Mouse (Mus musculus) forebrain, embryonic 10.5 days (tissue): Measurements from ENCODE around the gene Tpm1. TPM values are rescaled to one million over a fixed set of nuclear protein-coding genes. Genes with fewer than 3 reads are reported as not detected.

Source experiments
- DNase-seq: peaks from one replicate; pipeline ENCODE4 v3.0.0-alpha.2; 2017; ENCODE audit warnings: low spot score; ENCODE audit errors: extremely low spot score
- H3K27ac ChIP-seq: fragments of 300-500 bp; sonication (generic); 2 replicates; pipeline ENCODE4 v1.5.1; 2016; ENCODE audit warnings: mild to moderate bottlenecking
- H3K27me3 ChIP-seq: fragments of 300-500 bp; sonication (generic); 2 replicates; pipeline ENCODE4 v1.6.1; 2016; ENCODE audit warnings: mild to moderate bottlenecking; ENCODE audit not compliant: poor library complexity, severe bottlenecking
- H3K36me3 ChIP-seq: fragments of 300-500 bp; sonication (generic); replicated peaks from 2 replicates; pipeline ENCODE4 v1.6.1; 2016; ENCODE audit warnings: mild to moderate bottlenecking, moderate library complexity
- H3K4me1 ChIP-seq: fragments of 300-500 bp; sonication (generic); 2 replicates; pipeline ENCODE4 v1.6.1; 2016
- H3K4me3 ChIP-seq: fragments of 300-500 bp; sonication (generic); 2 replicates; pipeline ENCODE4 v1.5.1; 2016; ENCODE audit warnings: mild to moderate bottlenecking, moderate library complexity
- H3K9me3 ChIP-seq: fragments of 300-500 bp; sonication (generic); 2 replicates; pipeline ENCODE4 v1.6.1; 2016; ENCODE audit warnings: mild to moderate bottlenecking, moderate library complexity
- WGBS: fragments of 180-500 bp; shearing (Covaris S2); methylation state at CpG from one replicate; pipeline ENCODE4 v1.1.7; 2016; 5-methylcytosine and 5-hydroxymethylcytosine counted together
- polyA plus RNA-seq: library from polyadenylated mRNA; unstranded; fragments of >200 nt; fragmentation: Nextera tagmentation; extraction: Ambion mirVana; gene quantifications from 2 replicates; pipeline ENCODE4 v1.2.1, GENCODE M21; 2016

Gene Tpm1
- polyA plus RNA-seq, 1 experiment from 2014 or later, result 334 TPM

GRCm38 (mm10) chr9:67043231-67044199, 5.7 kb downstream of the Tpm1 start:
- no peaks in the 10 kb centered on the region for H3K9me3 ChIP-seq
- peaks cover 96% of the 10 kb centered on the region for H3K4me1 ChIP-seq
- under 1% methylated on average over 73 of the region's 73 CpGs for WGBS
- H3K27ac ChIP-seq, result peak overlapping the region; percentile 96
- peaks cover 11% of the 10 kb centered on the region for H3K36me3 ChIP-seq
- peaks cover 20% of the 10 kb centered on the region for H3K27me3 ChIP-seq
- H3K4me3 ChIP-seq, result peak overlapping the region; percentile 77
- peak; percentile 99 for DNase-seq

- DNase-seq, result no peak
- Histone ChIP-seq H3K27ac (peak overlapping the region; percentile 96), H3K36me3 (peaks cover 17% of the 10 kb centered on the region), H3K9me3 (no peaks in the 10 kb centered on the region), H3K4me1 (peaks cover 89% of the 10 kb centered on the region), H3K4me3 (peak overlapping the region; percentile 77), H3K27me3 (peaks cover 13% of the 10 kb centered on the region)
- WGBS, result 25% methylated on average over 6 of the region's 6 CpGs
Measured at GRCm38 (mm10) chr9:67042813-67043207, 6.4 kb downstream of the Tpm1 start.

- 63% methylated on average over 14 of the region's 14 CpGs for WGBS
- Histone ChIP-seq H3K4me3 (peak overlapping the region; percentile 77), H3K27ac (peak overlapping the region; percentile 96), H3K9me3 (no peaks in the 10 kb centered on the region), H3K36me3 (peaks cover 24% of the 10 kb centered on the region), H3K27me3 (peaks cover 6% of the 10 kb centered on the region), H3K4me1 (peaks cover 83% of the 10 kb centered on the region)
- DNase-seq, result no peak
Measured at GRCm38 (mm10) chr9:67041840-67042812, 7.1 kb downstream of the Tpm1 start.

GRCm38 (mm10) chr9:67040963-67041839, 8.0 kb downstream of the Tpm1 start:
- peak overlapping the region; percentile 77; the same call in 1 of the 2 replicates for H3K4me3 ChIP-seq
- no peak for DNase-seq
- no peaks in the 10 kb centered on the region for H3K9me3 ChIP-seq
- no peaks in the 10 kb centered on the region for H3K27me3 ChIP-seq
- H3K27ac ChIP-seq, result peak overlapping the region; percentile 96
- H3K4me1 ChIP-seq, result peaks cover 73% of the 10 kb centered on the region
- peaks cover 32% of the 10 kb centered on the region for H3K36me3 ChIP-seq
- 62% methylated on average over 4 of the region's 4 CpGs for WGBS

GRCm38 (mm10) chr9:67039867-67040266, 9.3 kb downstream of the Tpm1 start:
- Histone ChIP-seq H3K4me1 (peaks cover 60% of the 10 kb centered on the region), H3K27ac (peak overlapping the region; percentile 27), H3K27me3 (no peaks in the 10 kb centered on the region), H3K36me3 (peaks cover 45% of the 10 kb centered on the region), H3K4me3 (no peak overlapping the region), H3K9me3 (peaks cover 12% of the 10 kb centered on the region)
- WGBS, result 54% methylated on average over 10 of the region's 10 CpGs
- no peak for DNase-seq

- WGBS, result 91% methylated on average over 7 of the region's 7 CpGs
- DNase-seq, result no peak
- Histone ChIP-seq H3K9me3 (peaks cover 16% of the 10 kb centered on the region), H3K27me3 (no peaks in the 10 kb centered on the region), H3K27ac (no peak overlapping the region), H3K4me3 (no peak overlapping the region), H3K36me3 (peaks cover 57% of the 10 kb centered on the region), H3K4me1 (peaks cover 49% of the 10 kb centered on the region)
Measured at GRCm38 (mm10) chr9:67038686-67039085, 10.5 kb downstream of the Tpm1 start.

GRCm38 (mm10) chr9:67037666-67038065, 11.5 kb downstream of the Tpm1 start:
- 91% methylated on average over 4 of the region's 4 CpGs for WGBS
- Histone ChIP-seq H3K27ac (no peak overlapping the region), H3K4me1 (peaks cover 41% of the 10 kb centered on the region), H3K27me3 (no peaks in the 10 kb centered on the region), H3K36me3 (peaks cover 67% of the 10 kb centered on the region), H3K9me3 (peaks cover 16% of the 10 kb centered on the region), H3K4me3 (no peak overlapping the region)
- DNase-seq, result no peak

- Histone ChIP-seq H3K36me3 (peaks cover 78% of the 10 kb centered on the region), H3K4me1 (peaks cover 30% of the 10 kb centered on the region), H3K27ac (no peak overlapping the region), H3K4me3 (no peak overlapping the region), H3K27me3 (no peaks in the 10 kb centered on the region), H3K9me3 (peaks cover 16% of the 10 kb centered on the region)
- DNase-seq, result no peak
- 96% methylated on average over 2 of the region's 2 CpGs for WGBS
Measured at GRCm38 (mm10) chr9:67036527-67037118, 12.6 kb downstream of the Tpm1 start.

- Histone ChIP-seq H3K27ac (no peak overlapping the region), H3K4me1 (peaks cover 24% of the 10 kb centered on the region), H3K27me3 (no peaks in the 10 kb centered on the region), H3K36me3 (peaks cover 84% of the 10 kb centered on the region), H3K9me3 (peaks cover 16% of the 10 kb centered on the region), H3K4me3 (no peak overlapping the region)
- WGBS, result 93% methylated on average over 12 of the region's 12 CpGs
- no peak for DNase-seq
Measured at GRCm38 (mm10) chr9:67035957-67036451, 13.2 kb downstream of the Tpm1 start.

- peaks cover 11% of the 10 kb centered on the region for H3K4me1 ChIP-seq
- H3K4me3 ChIP-seq, result no peak overlapping the region
- no peak for DNase-seq
- peaks cover 16% of the 10 kb centered on the region for H3K9me3 ChIP-seq
- 91% methylated on average over 4 of the region's 4 CpGs for WGBS
- H3K36me3 ChIP-seq, result peaks cover 97% of the 10 kb centered on the region
- no peak overlapping the region for H3K27ac ChIP-seq
- no peaks in the 10 kb centered on the region for H3K27me3 ChIP-seq
Measured at GRCm38 (mm10) chr9:67034677-67035076, 14.5 kb downstream of the Tpm1 start.

GRCm38 (mm10) chr9:67033016-67033415, 16.2 kb downstream of the Tpm1 start:
- DNase-seq, result no peak
- H3K9me3 ChIP-seq, result peaks cover 16% of the 10 kb centered on the region
- H3K4me3 ChIP-seq, result no peak overlapping the region
- peaks cover 98% of the 10 kb centered on the region for H3K36me3 ChIP-seq
- H3K4me1 ChIP-seq, result no peaks in the 10 kb centered on the region
- no peaks in the 10 kb centered on the region for H3K27me3 ChIP-seq
- no peak overlapping the region for H3K27ac ChIP-seq
- WGBS, result 97% methylated on average over 10 of the region's 10 CpGs
